Mouse (Mus musculus): ENCODE data around the gene Ganab. TPM values are rescaled to one million over a fixed set of nuclear protein-coding genes. Genes with fewer than 3 reads are reported as not detected.
"Not testable (repeated sequence)": the region's sequence is repeated elsewhere in the genome, so short reads cannot be mapped to it uniquely, and the experiment has no call there.

Gene Ganab
- polyA plus RNA-seq (2016; fragmentation: Nextera tagmentation; extraction: Ambion mirVana): 91.4 and 103 TPM in 2 replicates

- Histone ChIP-seq H3K36me3 (peaks cover 50% of the 10 kb centered on the region), H3K4me1 (peaks cover 39% of the 10 kb centered on the region), H3K27me3 (ENCODE audit: insufficient read depth, poor library complexity, severe bottlenecking) (no peaks in the 10 kb centered on the region), H3K9me3 (no peaks in the 10 kb centered on the region), H3K27ac (peak within 1 kb of the TSS; percentile 98), H3K4me3 (peak within 1 kb of the TSS; percentile 98)
- under 1% methylated on average over 53 of the region's 53 CpGs for WGBS
- peak; percentile 99 for DNase-seq (ENCODE audit: low spot score)
Measured at GRCm38 (mm10) chr19:8897865-8898495, at the start of gene Ganab. Gene Ganab (plus strand): TSS chr19:8898071.

GRCm38 (mm10) chr19:8848356-8848755 is 49.5 kb upstream of the Ganab start:
- no peak overlapping the region for H3K27ac ChIP-seq
- H3K4me1 ChIP-seq: peaks cover 17% of the 10 kb centered on the region
- H3K27me3 ChIP-seq (ENCODE audit: insufficient read depth, poor library complexity, severe bottlenecking): no peaks in the 10 kb centered on the region
- no peaks in the 10 kb centered on the region for H3K9me3 ChIP-seq
- 78% methylated on average over 5 of the region's 5 CpGs for WGBS
- no peak overlapping the region for H3K4me3 ChIP-seq
- peaks cover 31% of the 10 kb centered on the region for H3K36me3 ChIP-seq
- no peak for DNase-seq (ENCODE audit: low spot score)

GRCm38 (mm10) chr19:8850402-8850901 is 47.4 kb upstream of the Ganab start, which contains the start of gene Lrrn4cl:
Gene Lrrn4cl (plus strand): TSS chr19:8850768.
- Histone ChIP-seq H3K27ac (peak within 1 kb of the TSS; percentile 76), H3K4me3 (peak within 1 kb of the TSS; percentile 3; the same call in 1 of the 2 replicates), H3K9me3 (no peaks in the 10 kb centered on the region), H3K27me3 (ENCODE audit: insufficient read depth, poor library complexity, severe bottlenecking) (no peaks in the 10 kb centered on the region), H3K4me1 (peaks cover 17% of the 10 kb centered on the region), H3K36me3 (peaks cover 31% of the 10 kb centered on the region)
- DNase-seq (ENCODE audit: low spot score): no peak
- 35% methylated on average over 7 of the region's 7 CpGs for WGBS

- Histone ChIP-seq H3K4me1 (peaks cover 17% of the 10 kb centered on the region), H3K9me3 (no peaks in the 10 kb centered on the region), H3K27ac (no peak overlapping the region), H3K27me3 (ENCODE audit: insufficient read depth, poor library complexity, severe bottlenecking) (no peaks in the 10 kb centered on the region), H3K36me3 (peaks cover 19% of the 10 kb centered on the region), H3K4me3 (no peak overlapping the region)
- no peak for DNase-seq (ENCODE audit: low spot score)
- 43% methylated on average over 7 of the region's 7 CpGs for WGBS
Measured at GRCm38 (mm10) chr19:8851639-8852038, 46.2 kb upstream of the Ganab start.

- Histone ChIP-seq H3K4me3 (no peak overlapping the region), H3K9me3 (no peaks in the 10 kb centered on the region), H3K4me1 (peaks cover 17% of the 10 kb centered on the region), H3K27ac (no peak overlapping the region), H3K36me3 (peaks cover 12% of the 10 kb centered on the region), H3K27me3 (ENCODE audit: insufficient read depth, poor library complexity, severe bottlenecking) (no peaks in the 10 kb centered on the region)
- WGBS: 56% methylated on average over 10 of the region's 10 CpGs
- no peak for DNase-seq (ENCODE audit: low spot score)
Measured at GRCm38 (mm10) chr19:8852236-8852928, 45.5 kb upstream of the Ganab start.

GRCm38 (mm10) chr19:8853117-8853516 is 44.8 kb upstream of the Ganab start:
- H3K27me3 ChIP-seq (ENCODE audit: insufficient read depth, poor library complexity, severe bottlenecking): no peaks in the 10 kb centered on the region
- no peak for DNase-seq (ENCODE audit: low spot score)
- 82% methylated on average over 3 of the region's 3 CpGs for WGBS
- no peak overlapping the region for H3K27ac ChIP-seq
- H3K9me3 ChIP-seq: no peaks in the 10 kb centered on the region
- H3K4me1 ChIP-seq: peaks cover 17% of the 10 kb centered on the region
- H3K36me3 ChIP-seq: 0 out of 2 replicates have a peak, but pooled peaks cover 5% of the 10 kb centered on the region
- no peak overlapping the region for H3K4me3 ChIP-seq

GRCm38 (mm10) chr19:8857689-8858088 is 40.2 kb upstream of the Ganab start:
- no peak overlapping the region for H3K4me3 ChIP-seq
- WGBS: 40% methylated on average over 4 of the region's 4 CpGs
- no peaks in the 10 kb centered on the region for H3K27me3 ChIP-seq (ENCODE audit: insufficient read depth, poor library complexity, severe bottlenecking)
- no peak overlapping the region for H3K27ac ChIP-seq
- H3K9me3 ChIP-seq: no peaks in the 10 kb centered on the region
- no peaks in the 10 kb centered on the region for H3K36me3 ChIP-seq
- DNase-seq (ENCODE audit: low spot score): no peak
- no peaks in the 10 kb centered on the region for H3K4me1 ChIP-seq

DNA sequence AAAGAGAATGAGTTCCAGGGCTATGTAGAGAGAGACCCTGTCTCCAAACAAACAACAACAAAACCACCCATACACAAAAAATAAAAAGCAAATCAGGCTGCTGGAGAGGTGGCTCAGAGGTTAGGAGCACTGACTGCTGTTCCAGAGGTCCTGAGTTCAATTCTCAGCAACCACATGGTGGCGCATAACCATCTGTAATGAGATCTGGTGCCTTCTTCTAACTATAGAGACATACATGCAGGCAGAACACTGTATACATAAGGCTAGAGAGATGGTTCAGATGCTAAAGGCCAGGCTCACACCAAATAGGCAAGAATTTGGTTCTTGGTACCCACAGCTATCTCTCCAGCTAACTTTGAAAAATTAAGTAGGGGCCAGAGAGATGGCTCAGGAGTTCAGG is 38.9 kb upstream of the Ganab start:
- no peak for DNase-seq (ENCODE audit: low spot score)
- no peaks in the 10 kb centered on the region for H3K27me3 ChIP-seq (ENCODE audit: insufficient read depth, poor library complexity, severe bottlenecking)
- no peak overlapping the region for H3K27ac ChIP-seq
- no peak overlapping the region for H3K4me3 ChIP-seq
- no peaks in the 10 kb centered on the region for H3K9me3 ChIP-seq
- no peaks in the 10 kb centered on the region for H3K36me3 ChIP-seq
- 13% methylated on average over 1 of the region's 1 CpGs for WGBS
- no peaks in the 10 kb centered on the region for H3K4me1 ChIP-seq

DNA sequence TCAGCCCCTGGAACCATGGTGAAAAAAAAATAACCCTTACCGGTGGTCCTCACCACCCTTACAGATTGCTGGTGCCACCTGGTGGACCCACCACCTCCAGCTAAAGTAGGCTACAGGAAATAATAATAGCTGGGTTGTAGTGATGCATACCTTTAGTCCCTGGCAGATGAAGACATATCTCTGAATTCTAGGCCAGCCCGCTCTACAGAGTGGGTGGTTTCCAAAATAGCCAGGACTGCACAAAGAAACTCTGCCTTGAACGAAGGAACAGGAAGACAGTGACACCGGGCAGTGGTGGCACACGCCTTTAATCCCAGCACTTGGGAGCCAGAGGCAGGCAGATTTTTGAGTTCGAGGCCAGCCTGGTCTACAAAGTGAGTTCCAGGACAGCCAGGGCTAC is 33.6 kb upstream of the Ganab start:
- Histone ChIP-seq H3K4me3 (no peak overlapping the region), H3K9me3 (no peaks in the 10 kb centered on the region), H3K4me1 (no peaks in the 10 kb centered on the region), H3K27ac (no peak overlapping the region), H3K27me3 (ENCODE audit: insufficient read depth, poor library complexity, severe bottlenecking) (no peaks in the 10 kb centered on the region), H3K36me3 (no peaks in the 10 kb centered on the region)
- 75% methylated on average over 6 of the region's 6 CpGs for WGBS
- DNase-seq (ENCODE audit: low spot score): no peak

GRCm38 (mm10) chr19:8870381-8870780 is 27.5 kb upstream of the Ganab start:
- Histone ChIP-seq H3K36me3 (peaks cover 22% of the 10 kb centered on the region), H3K27ac (peak overlapping the region; percentile 94; the same call in 1 of the 2 replicates), H3K4me3 (peak overlapping the region; percentile 94)
- not testable (repeated sequence) for H3K9me3 ChIP-seq; H3K4me1 ChIP-seq; H3K27me3 ChIP-seq (ENCODE audit: insufficient read depth, poor library complexity, severe bottlenecking); DNase-seq (ENCODE audit: low spot score)
- 78% methylated on average over 3 of the region's 3 CpGs for WGBS

DNA sequence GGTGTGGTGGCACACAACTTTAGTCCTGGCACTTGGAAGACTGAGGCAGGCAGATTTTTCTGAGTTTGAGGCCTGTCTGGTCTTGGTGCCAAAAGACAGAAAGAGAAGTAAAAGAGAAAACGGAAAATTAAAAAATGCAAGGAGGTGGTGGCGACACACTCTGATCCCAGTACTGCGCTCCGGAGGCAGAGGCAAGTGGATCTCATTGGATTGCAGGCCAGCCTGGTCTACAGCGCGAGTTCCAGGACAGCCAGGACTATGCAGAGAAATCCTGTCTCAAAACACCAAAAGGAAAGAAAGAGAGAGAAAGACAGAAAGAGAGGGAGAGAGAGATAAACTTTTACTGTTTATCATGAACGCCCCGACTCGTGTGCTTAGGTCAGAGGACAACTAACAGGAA is 27.0 kb upstream of the Ganab start:
- Histone ChIP-seq H3K27ac (peak overlapping the region; percentile 94), H3K4me3 (peak overlapping the region; percentile 94), H3K4me1 (peaks cover 6% of the 10 kb centered on the region), H3K27me3 (ENCODE audit: insufficient read depth, poor library complexity, severe bottlenecking) (no peaks in the 10 kb centered on the region), H3K36me3 (peaks cover 27% of the 10 kb centered on the region), H3K9me3 (no peaks in the 10 kb centered on the region)
- 38% methylated on average over 9 of the region's 9 CpGs for WGBS
- no peak for DNase-seq (ENCODE audit: low spot score)

DNA sequence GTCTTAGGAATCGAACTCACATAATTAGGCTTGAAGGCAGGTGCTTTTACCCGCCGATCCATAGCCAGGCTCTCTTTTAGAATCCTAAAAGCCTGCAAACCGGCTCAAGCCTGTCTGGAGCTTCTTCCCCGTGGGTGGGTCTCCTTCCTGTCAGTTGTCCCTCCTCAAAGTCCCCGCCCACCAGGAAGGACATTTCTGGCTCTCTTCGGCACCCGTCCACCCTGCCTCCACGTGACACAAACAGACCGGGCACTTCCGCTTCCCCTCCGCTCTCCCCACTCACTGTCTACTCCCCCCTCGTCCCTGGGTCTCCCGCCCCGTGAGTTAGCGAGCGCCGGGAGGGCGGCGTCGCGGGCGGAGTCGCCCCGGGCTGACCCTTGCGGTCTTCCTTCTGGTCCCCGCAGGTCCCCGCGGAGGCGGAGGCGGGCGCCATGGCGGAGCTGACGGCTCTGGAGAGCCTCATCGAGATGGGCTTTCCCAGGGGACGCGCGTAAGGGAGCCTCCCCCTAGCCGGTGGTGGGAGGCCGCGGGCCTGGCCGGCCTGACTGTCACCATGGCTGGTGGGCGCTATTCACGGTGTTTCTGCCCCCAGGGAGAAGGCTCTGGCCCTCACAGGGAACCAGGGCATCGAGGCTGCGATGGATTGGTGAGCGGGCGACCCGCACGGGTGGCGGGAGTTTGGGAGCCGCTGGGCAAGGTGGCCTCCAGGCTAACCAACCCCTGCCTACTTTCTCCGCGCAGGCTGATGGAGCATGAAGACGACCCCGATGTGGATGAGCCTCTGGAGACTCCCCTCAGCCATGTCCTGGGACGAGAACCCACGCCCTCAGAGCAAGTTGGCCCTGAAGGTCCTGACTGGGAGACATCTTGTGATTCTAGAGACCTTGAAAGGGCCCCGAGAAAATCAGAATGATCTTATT is 26.3 kb upstream of the Ganab start, which contains the start of gene Ubxn1:
Ubxn1 (plus strand) TSS at position 230 of the 920 bp plus-strand sequence.
- H3K4me3 ChIP-seq: peak within 1 kb of the TSS; percentile 94
- no peaks in the 10 kb centered on the region for H3K27me3 ChIP-seq (ENCODE audit: insufficient read depth, poor library complexity, severe bottlenecking)
- peaks cover 6% of the 10 kb centered on the region for H3K4me1 ChIP-seq
- no peaks in the 10 kb centered on the region for H3K9me3 ChIP-seq
- H3K36me3 ChIP-seq: peaks cover 33% of the 10 kb centered on the region
- DNase-seq (ENCODE audit: low spot score): peak; percentile 99
- peak within 1 kb of the TSS; percentile 94 for H3K27ac ChIP-seq
- 1% methylated on average over 59 of the region's 59 CpGs for WGBS
